Mouse (Mus musculus): ENCODE measurements at regions not wholly inside any gene's neighbourhood (a gene's known extent, or its start where the extent isn't known, plus 50 kb on each side); places are given as distances from the start of the nearest gene placed in this dataset.
"Not testable (repeated sequence)": the region's sequence is repeated elsewhere in the genome, so short reads cannot be mapped to it uniquely, and the experiment has no call there.

GRCm38 (mm10) chr13:4935940-4936339 lies 327.0 kb upstream of the Akr1e1 start:
- no peaks in the 10 kb centered on the region for H3K4me1 ChIP-seq (ENCODE audit: control insufficient read depth, insufficient read depth, low read length)
- WGBS: 88% methylated on average over 4 of the region's 4 CpGs
- H3K27me3 ChIP-seq (ENCODE audit: control insufficient read depth, insufficient read depth, low read length): no peaks in the 10 kb centered on the region
- H3K4me2 ChIP-seq (ENCODE audit: low read depth, low read length): no peak overlapping the region
- H3K4me3 ChIP-seq (ENCODE audit: low read depth, low read length): no peak overlapping the region
- no peak overlapping the region for H3K27ac ChIP-seq (replicated peaks; ENCODE audit: low read depth, low read length)
- H3K9me3 ChIP-seq (replicated peaks; ENCODE audit: control insufficient read depth, low read length): no peaks in the 10 kb centered on the region
- no peak for ATAC-seq (replicated peaks; ENCODE audit: insufficient number of reproducible peaks, low FRiP score, low TSS enrichment, low read depth)
- H3K36me3 ChIP-seq (replicated peaks; ENCODE audit: control insufficient read depth, insufficient read depth, low read depth, low read length): no peaks in the 10 kb centered on the region
- DNase-seq (ENCODE audit: low spot score): no peak
- no peak overlapping the region for H3K9ac ChIP-seq (replicated peaks; ENCODE audit: low read length)

DNA sequence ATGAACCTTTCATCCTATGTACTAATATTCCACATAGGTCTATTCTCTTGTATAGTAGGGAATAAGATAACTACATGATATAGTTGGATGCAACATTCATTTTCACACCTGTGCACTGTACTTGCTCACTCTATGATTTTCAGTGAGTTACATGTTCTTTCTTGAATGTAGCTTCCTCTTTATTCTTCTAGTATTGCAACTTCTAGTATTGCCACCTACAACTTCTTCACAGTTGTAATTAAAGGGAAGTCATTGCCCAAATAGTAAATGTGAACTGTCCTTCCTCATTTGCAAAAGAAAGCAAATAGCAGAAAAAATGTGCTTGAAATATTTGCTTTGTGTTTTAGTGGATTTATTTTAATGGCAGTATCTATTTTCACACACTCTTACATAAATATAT lies 330.9 kb upstream of the Akr1e1 start:
- Histone ChIP-seq H3K27ac (replicated peaks; ENCODE audit: low read depth, low read length) (no peak overlapping the region), H3K4me2 (ENCODE audit: low read depth, low read length) (no peak overlapping the region), H3K4me1 (ENCODE audit: control insufficient read depth, insufficient read depth, low read length) (no peaks in the 10 kb centered on the region), H3K36me3 (replicated peaks; ENCODE audit: control insufficient read depth, insufficient read depth, low read depth, low read length) (no peaks in the 10 kb centered on the region), H3K9ac (replicated peaks; ENCODE audit: low read length) (no peak overlapping the region), H3K9me3 (replicated peaks; ENCODE audit: control insufficient read depth, low read length) (no peaks in the 10 kb centered on the region), H3K4me3 (ENCODE audit: low read depth, low read length) (no peak overlapping the region), H3K27me3 (ENCODE audit: control insufficient read depth, insufficient read depth, low read length) (no peaks in the 10 kb centered on the region)
- DNase-seq (ENCODE audit: low spot score): no peak
- no peak for ATAC-seq (replicated peaks; ENCODE audit: insufficient number of reproducible peaks, low FRiP score, low TSS enrichment, low read depth)

DNA sequence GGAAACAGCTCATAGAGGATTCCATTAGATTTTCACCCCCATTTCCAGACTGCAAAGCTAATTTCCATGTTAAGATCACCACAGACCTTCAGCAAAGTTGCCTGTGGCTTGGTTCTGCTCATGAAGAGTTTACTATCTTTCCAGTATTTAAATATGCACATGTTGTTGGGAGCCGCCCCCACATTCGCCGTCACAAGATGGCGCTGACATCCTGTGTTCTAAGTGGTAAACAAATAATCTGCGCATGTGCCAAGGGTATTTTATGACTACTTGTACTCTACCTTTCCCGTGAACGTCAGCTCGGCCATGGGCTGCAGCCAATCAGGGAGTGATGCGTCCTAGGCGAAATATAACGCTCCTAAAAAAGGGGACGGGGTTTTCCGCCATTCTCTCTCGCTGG lies 333.5 kb upstream of the Akr1e1 start:
- H3K4me3 ChIP-seq (ENCODE audit: low read depth, low read length); H3K4me2 ChIP-seq (ENCODE audit: low read depth, low read length); H3K9ac ChIP-seq (replicated peaks; ENCODE audit: low read length); H3K36me3 ChIP-seq (replicated peaks; ENCODE audit: control insufficient read depth, insufficient read depth, low read depth, low read length); H3K27ac ChIP-seq (replicated peaks; ENCODE audit: low read depth, low read length); H3K27me3 ChIP-seq (ENCODE audit: control insufficient read depth, insufficient read depth, low read length); H3K9me3 ChIP-seq (replicated peaks; ENCODE audit: control insufficient read depth, low read length); H3K4me1 ChIP-seq (ENCODE audit: control insufficient read depth, insufficient read depth, low read length): not testable (repeated sequence)
- WGBS: 22% methylated on average over 5 of the region's 14 CpGs
- ATAC-seq (replicated peaks; ENCODE audit: insufficient number of reproducible peaks, low FRiP score, low TSS enrichment, low read depth) (0 out of 2 replicates have a peak, but pooled peaks have one; percentile 34), DNase-seq (ENCODE audit: low spot score) (peak; percentile 15)

DNA sequence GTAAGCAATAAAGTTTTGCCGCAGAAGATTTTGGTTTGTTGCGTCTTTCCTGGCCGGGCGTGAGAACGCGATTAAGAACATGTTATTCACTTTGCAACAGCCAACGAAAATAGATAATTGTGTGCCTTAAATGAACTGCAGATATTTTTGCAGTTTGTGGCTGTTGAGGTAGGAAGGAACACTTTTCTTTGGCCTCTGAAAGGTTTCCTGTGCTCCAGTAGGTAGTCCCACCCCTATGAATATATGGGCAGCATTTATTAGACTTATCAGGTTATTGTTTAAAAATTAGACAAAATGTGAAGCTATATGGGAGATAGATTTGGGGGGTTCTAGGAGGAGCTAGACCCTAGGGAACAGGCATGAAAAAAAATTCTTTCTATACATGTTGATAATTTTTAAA lies 334.1 kb upstream of the Akr1e1 start:
- ATAC-seq (replicated peaks; ENCODE audit: insufficient number of reproducible peaks, low FRiP score, low TSS enrichment, low read depth) (no peak), DNase-seq (ENCODE audit: low spot score) (no peak)
- Histone ChIP-seq H3K4me2 (ENCODE audit: low read depth, low read length) (peak overlapping the region; percentile 29; the same call in 1 of the 2 replicates), H3K9ac (replicated peaks; ENCODE audit: low read length) (no peak overlapping the region), H3K9me3 (replicated peaks; ENCODE audit: control insufficient read depth, low read length) (no peaks in the 10 kb centered on the region), H3K27me3 (ENCODE audit: control insufficient read depth, insufficient read depth, low read length) (no peaks in the 10 kb centered on the region), H3K4me3 (ENCODE audit: low read depth, low read length) (peak overlapping the region; percentile 27), H3K36me3 (replicated peaks; ENCODE audit: control insufficient read depth, insufficient read depth, low read depth, low read length) (no peaks in the 10 kb centered on the region), H3K4me1 (ENCODE audit: control insufficient read depth, insufficient read depth, low read length) (no peaks in the 10 kb centered on the region), H3K27ac (replicated peaks; ENCODE audit: low read depth, low read length) (no peak overlapping the region)
- WGBS: 31% methylated on average over 7 of the region's 7 CpGs

GRCm38 (mm10) chr13:4955384-4955783 lies 346.4 kb upstream of the Akr1e1 start:
- Histone ChIP-seq H3K4me2 (ENCODE audit: low read depth, low read length) (no peak overlapping the region), H3K4me1 (ENCODE audit: control insufficient read depth, insufficient read depth, low read length) (no peaks in the 10 kb centered on the region), H3K9me3 (replicated peaks; ENCODE audit: control insufficient read depth, low read length) (no peaks in the 10 kb centered on the region), H3K27me3 (ENCODE audit: control insufficient read depth, insufficient read depth, low read length) (no peaks in the 10 kb centered on the region), H3K4me3 (ENCODE audit: low read depth, low read length) (no peak overlapping the region), H3K27ac (replicated peaks; ENCODE audit: low read depth, low read length) (no peak overlapping the region), H3K9ac (replicated peaks; ENCODE audit: low read length) (no peak overlapping the region), H3K36me3 (replicated peaks; ENCODE audit: control insufficient read depth, insufficient read depth, low read depth, low read length) (no peaks in the 10 kb centered on the region)
- no peak for DNase-seq (ENCODE audit: low spot score)
- no peak for ATAC-seq (replicated peaks; ENCODE audit: insufficient number of reproducible peaks, low FRiP score, low TSS enrichment, low read depth)
- 85% methylated on average over 3 of the region's 3 CpGs for WGBS

DNA sequence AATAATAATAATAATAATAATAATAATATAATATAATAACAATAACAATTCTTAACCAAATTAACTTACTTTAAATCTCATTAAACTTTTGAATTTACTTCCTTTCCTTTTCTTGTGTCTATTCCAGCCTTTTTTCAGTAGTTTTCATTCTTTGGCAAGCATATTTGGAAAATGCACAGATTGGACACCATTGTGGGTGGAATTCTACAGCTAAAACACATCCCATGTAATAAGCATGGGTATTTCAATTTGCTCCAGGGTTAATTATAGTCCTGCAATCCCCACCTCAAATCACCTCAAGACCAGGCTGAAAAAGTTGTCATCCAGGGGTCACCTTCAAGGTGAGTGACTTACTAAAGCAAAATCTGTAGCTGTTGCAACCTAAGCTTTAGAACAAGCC lies 355.9 kb upstream of the Akr1e1 start:
- no peak for DNase-seq (ENCODE audit: low spot score)
- ATAC-seq (replicated peaks; ENCODE audit: insufficient number of reproducible peaks, low FRiP score, low TSS enrichment, low read depth): no peak
- H3K9me3 ChIP-seq (replicated peaks; ENCODE audit: control insufficient read depth, low read length): no peaks in the 10 kb centered on the region
- H3K4me2 ChIP-seq (ENCODE audit: low read depth, low read length): no peak overlapping the region
- H3K27me3 ChIP-seq (ENCODE audit: control insufficient read depth, insufficient read depth, low read length): no peaks in the 10 kb centered on the region
- no peak overlapping the region for H3K4me3 ChIP-seq (ENCODE audit: low read depth, low read length)
- H3K27ac ChIP-seq (replicated peaks; ENCODE audit: low read depth, low read length): no peak overlapping the region
- no peaks in the 10 kb centered on the region for H3K4me1 ChIP-seq (ENCODE audit: control insufficient read depth, insufficient read depth, low read length)
- no peaks in the 10 kb centered on the region for H3K36me3 ChIP-seq (replicated peaks; ENCODE audit: control insufficient read depth, insufficient read depth, low read depth, low read length)
- H3K9ac ChIP-seq (replicated peaks; ENCODE audit: low read length): no peak overlapping the region

GRCm38 (mm10) chr13:4970081-4970892 lies 361.3 kb upstream of the Akr1e1 start:
- WGBS: 68% methylated on average over 2 of the region's 2 CpGs
- no peak overlapping the region for H3K9ac ChIP-seq (replicated peaks; ENCODE audit: low read length)

DNA sequence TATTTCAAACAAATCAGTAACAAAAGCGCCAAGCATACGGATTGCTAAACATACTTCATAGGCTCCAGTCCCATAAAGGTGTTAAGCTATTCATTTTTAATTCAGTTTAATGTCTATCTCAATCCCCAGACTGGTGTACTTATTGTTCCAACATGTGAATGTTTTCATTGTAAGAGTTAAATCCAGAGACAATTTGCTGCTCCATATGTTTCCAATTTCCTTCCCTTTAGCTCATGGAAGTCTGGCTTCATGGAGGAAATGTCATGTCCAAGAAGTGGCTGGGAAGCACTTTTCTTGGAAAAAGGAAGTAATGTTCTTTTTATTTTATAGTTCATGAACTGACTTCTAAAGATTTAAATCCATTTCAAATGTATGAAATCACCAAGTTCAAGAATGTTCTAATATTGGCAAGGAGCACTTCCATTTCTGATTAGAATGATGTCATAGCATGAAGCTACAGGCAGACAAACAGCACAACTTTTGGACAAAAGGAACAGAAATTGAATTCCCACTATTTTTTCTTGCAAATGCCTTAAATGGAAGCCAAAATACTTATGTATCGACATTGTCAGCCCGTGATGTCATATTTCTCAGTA lies 362.6 kb upstream of the Akr1e1 start:
- DNase-seq (ENCODE audit: low spot score): peak; percentile 87
- Histone ChIP-seq H3K27ac (replicated peaks; ENCODE audit: low read depth, low read length) (no peak overlapping the region), H3K9ac (replicated peaks; ENCODE audit: low read length) (no peak overlapping the region), H3K4me2 (ENCODE audit: low read depth, low read length) (no peak overlapping the region), H3K4me1 (ENCODE audit: control insufficient read depth, insufficient read depth, low read length) (no peaks in the 10 kb centered on the region), H3K9me3 (replicated peaks; ENCODE audit: control insufficient read depth, low read length) (no peaks in the 10 kb centered on the region), H3K27me3 (ENCODE audit: control insufficient read depth, insufficient read depth, low read length) (no peaks in the 10 kb centered on the region), H3K36me3 (replicated peaks; ENCODE audit: control insufficient read depth, insufficient read depth, low read depth, low read length) (no peaks in the 10 kb centered on the region), H3K4me3 (ENCODE audit: low read depth, low read length) (no peak overlapping the region)
- ATAC-seq (replicated peaks; ENCODE audit: insufficient number of reproducible peaks, low FRiP score, low TSS enrichment, low read depth): no peak
- WGBS: 40% methylated on average over 4 of the region's 4 CpGs

More at GRCm38 (mm10) chr13:4970081-4970892, 361.3 kb upstream of the Akr1e1 start:
- H3K36me3 ChIP-seq (replicated peaks; ENCODE audit: control insufficient read depth, insufficient read depth, low read depth, low read length): no peaks in the 10 kb centered on the region
- ATAC-seq (replicated peaks; ENCODE audit: insufficient number of reproducible peaks, low FRiP score, low TSS enrichment, low read depth) (no peak), DNase-seq (ENCODE audit: low spot score) (no peak)
- H3K27ac ChIP-seq (replicated peaks; ENCODE audit: low read depth, low read length): no peak overlapping the region
- no peaks in the 10 kb centered on the region for H3K27me3 ChIP-seq (ENCODE audit: control insufficient read depth, insufficient read depth, low read length)
- no peak overlapping the region for H3K4me2 ChIP-seq (ENCODE audit: low read depth, low read length)
- H3K4me1 ChIP-seq (ENCODE audit: control insufficient read depth, insufficient read depth, low read length): no peaks in the 10 kb centered on the region
- no peaks in the 10 kb centered on the region for H3K9me3 ChIP-seq (replicated peaks; ENCODE audit: control insufficient read depth, low read length)
- H3K4me3 ChIP-seq (ENCODE audit: low read depth, low read length): no peak overlapping the region

All from embryonic facial prominence, embryonic 11.5 days (tissue).